Mouse (Mus musculus) hematopoietic multipotent progenitor cell, adult 10-12 weeks (in vitro differentiated cells): ENCODE data around the gene Olfr893. TPM values are rescaled to one million over a fixed set of nuclear protein-coding genes. Genes with fewer than 3 reads are reported as not detected.

Experiments
- polyA plus RNA-seq: library from polyadenylated mRNA; stranded (reverse); fragments of >175 nt; gene quantifications from 2 replicates; pipeline ENCODE4 v1.2.3, GENCODE M21; 2012; ENCODE audit warnings: low replicate concordance

Olfr893 gene
- polyA plus RNA-seq = not detected in 2 replicates

GRCm38 (mm10) chr9:38208065-38208464 is at the start of gene Olfr893:
TSS of gene Olfr893 (plus strand) at chr9:38208365.

GRCm38 (mm10) chr9:38180721-38181120 is 27.4 kb upstream of the Olfr893 start, which contains the start of gene Olfr891:
TSS of gene Olfr891 (minus strand) at chr9:38180821.

GRCm38 (mm10) chr9:38217755-38218154 is 9.6 kb downstream of the Olfr893 start, which contains the start of gene Olfr894:
TSS of gene Olfr894 (plus strand) at chr9:38218055.

GRCm38 (mm10) chr9:38252474-38252873 is 44.3 kb downstream of the Olfr893 start, which contains the start of gene Olfr143:
TSS of gene Olfr143 (plus strand) at chr9:38252774.

Other genes starting within 250 kb of the Olfr893 start
- not detected in 2 replicates for gene Olfr881, start 216.5 kb upstream of the Olfr893 start, polyA plus RNA-seq
- not detected in 2 replicates for gene Olfr883, start 182.6 kb upstream of the Olfr893 start, polyA plus RNA-seq
- not detected in 2 replicates for gene Olfr884, start 161.8 kb upstream of the Olfr893 start, polyA plus RNA-seq
- not detected in 2 replicates for gene Olfr885, start 147.0 kb upstream of the Olfr893 start, polyA plus RNA-seq
- gene Olfr887, start 124.3 kb upstream of the Olfr893 start, polyA plus RNA-seq = not detected in 2 replicates
- gene Olfr888, start 100.2 kb upstream of the Olfr893 start, polyA plus RNA-seq = not detected in 2 replicates
- not detected in 2 replicates for gene Olfr889, start 93.2 kb upstream of the Olfr893 start, polyA plus RNA-seq
- gene Olfr890, start 65.8 kb upstream of the Olfr893 start, polyA plus RNA-seq = not detected in 2 replicates
- not detected in 2 replicates for gene Olfr891, start 27.5 kb upstream of the Olfr893 start, polyA plus RNA-seq
- not detected in 2 replicates for gene Olfr894, start 9.7 kb downstream of the Olfr893 start, polyA plus RNA-seq
- gene Olfr143, start 44.4 kb downstream of the Olfr893 start, polyA plus RNA-seq = not detected in 2 replicates
- not detected in 2 replicates for gene Olfr895, start 59.5 kb downstream of the Olfr893 start, polyA plus RNA-seq
- 0.05 TPM in 1 of 2 replicates, not detected in the other for gene Olfr896-ps1, start 82.7 kb downstream of the Olfr893 start, polyA plus RNA-seq
- 0.02 TPM in 1 of 2 replicates, not detected in the other for gene Olfr25, start 120.7 kb downstream of the Olfr893 start, polyA plus RNA-seq
- not detected in 2 replicates for gene Olfr898, start 140.0 kb downstream of the Olfr893 start, polyA plus RNA-seq
- gene Olfr250, start 158.5 kb downstream of the Olfr893 start, polyA plus RNA-seq = not detected in 2 replicates
- not detected in 2 replicates for gene Olfr251, start 168.7 kb downstream of the Olfr893 start, polyA plus RNA-seq
- gene Olfr147, start 193.3 kb downstream of the Olfr893 start, polyA plus RNA-seq = not detected in 2 replicates
- gene Olfr901, start 221.1 kb downstream of the Olfr893 start, polyA plus RNA-seq = not detected in 2 replicates
- gene Olfr902, start 239.3 kb downstream of the Olfr893 start, polyA plus RNA-seq = not detected in 2 replicates